Mouse (Mus musculus) 3134 (cell line): ENCODE results near the gene Zmynd10.
"Not testable (repeated sequence)": the region's sequence is repeated elsewhere in the genome, so short reads cannot be mapped to it uniquely, and the experiment has no call there.

ENCODE experiments used
- DNase-seq: peaks from one replicate; pipeline ENCODE4 v3.0.0-alpha.2; 2011; ENCODE audit warnings: low spot score; ENCODE audit not compliant: insufficient read length; ENCODE audit errors: extremely low read depth

Gene Zmynd10

GRCm38 (mm10) chr9:107554319-107554825 is 7.3 kb downstream of the Zmynd10 start:
- peak; percentile 100 for DNase-seq

- no peak for DNase-seq
These were observed 7.9 kb downstream of the Zmynd10 start for GRCm38 (mm10) chr9:107555031-107555457.

GRCm38 (mm10) chr9:107555701-107556100 is 8.6 kb downstream of the Zmynd10 start:
- DNase-seq = no peak

- no peak for DNase-seq
These were observed 9.2 kb downstream of the Zmynd10 start for GRCm38 (mm10) chr9:107556346-107556745.

- peak; percentile 84 for DNase-seq
These were observed 16.0 kb downstream of the Zmynd10 start, which contains the start of gene Tusc2 for GRCm38 (mm10) chr9:107563029-107563581. TSS of gene Tusc2 (plus strand) at chr9:107563255.

- not testable (repeated sequence) for DNase-seq
These were observed 18.5 kb downstream of the Zmynd10 start for GRCm38 (mm10) chr9:107565556-107565955.

- DNase-seq = no peak
These were observed 19.1 kb downstream of the Zmynd10 start for GRCm38 (mm10) chr9:107566041-107566709.

- DNase-seq = no peak
These were observed 19.8 kb downstream of the Zmynd10 start for GRCm38 (mm10) chr9:107566855-107567254.

GRCm38 (mm10) chr9:107567702-107568319 is 20.7 kb downstream of the Zmynd10 start, which contains the start of gene Hyal2:
TSS of gene Hyal2 (plus strand) at chr9:107567945.
- no peak for DNase-seq

- DNase-seq = peak; percentile 82
These were observed 21.5 kb downstream of the Zmynd10 start for GRCm38 (mm10) chr9:107568331-107569261.

GRCm38 (mm10) chr9:107569270-107569669 is 22.2 kb downstream of the Zmynd10 start:
- no peak for DNase-seq

GRCm38 (mm10) chr9:107570016-107570415 is 22.9 kb downstream of the Zmynd10 start:
- DNase-seq = no peak

- DNase-seq = no peak
These were observed 23.7 kb downstream of the Zmynd10 start for GRCm38 (mm10) chr9:107570845-107571244.

- DNase-seq = no peak
These were observed 24.6 kb downstream of the Zmynd10 start for GRCm38 (mm10) chr9:107571534-107572326.

- DNase-seq = no peak
These were observed 25.2 kb downstream of the Zmynd10 start for GRCm38 (mm10) chr9:107572327-107572662.

- not testable (repeated sequence) for DNase-seq
These were observed 26.7 kb downstream of the Zmynd10 start for GRCm38 (mm10) chr9:107573774-107574173.

GRCm38 (mm10) chr9:107575579-107576356 is 28.7 kb downstream of the Zmynd10 start:
- DNase-seq = no peak

- peak; percentile 84 for DNase-seq
These were observed 29.4 kb downstream of the Zmynd10 start, which contains the start of gene Hyal1 for GRCm38 (mm10) chr9:107576357-107577107. TSS of gene Hyal1 (plus strand) at chr9:107576927.
